Mouse (Mus musculus) liver, postnatal 0 days (tissue): ENCODE measurements at regions not wholly inside any gene's neighbourhood (a gene's known extent, or its start where the extent isn't known, plus 50 kb on each side); places are given as distances from the start of the nearest gene placed in this dataset.
A peak's percentile ranks its signal among the peaks of the same experiment; 100 is the strongest.

ENCODE experiments used
- ATAC-seq: fragments of 200-750 bp; cut with Nextera tagmentation; 2 replicates; pipeline ENCODE4 v1.8.0; 2017; ENCODE audit warnings: mild to moderate bottlenecking, moderate library complexity
- DNase-seq: peaks from one replicate; pipeline ENCODE4 v3.0.0-alpha.2; 2016
- H3K27ac ChIP-seq: fragments of 300-500 bp; sonication (generic); 2 replicates; pipeline ENCODE4 v1.5.1; 2014; ENCODE audit warnings: antibody characterized with exemption, moderate library complexity, mild to moderate bottlenecking, low read depth
- H3K27me3 ChIP-seq: fragments of 300-500 bp; sonication (generic); 2 replicates; pipeline ENCODE4 v1.6.1; 2014; ENCODE audit warnings: low read length, control low read depth, mixed read lengths; ENCODE audit not compliant: insufficient read depth
- H3K36me3 ChIP-seq: fragments of 300-500 bp; sonication (generic); replicated peaks from 2 replicates; pipeline ENCODE4 v1.6.1; 2014; ENCODE audit warnings: mild to moderate bottlenecking, control low read depth, low read length, moderate library complexity, mixed read lengths; ENCODE audit not compliant: insufficient read depth
- H3K4me1 ChIP-seq: fragments of 300-500 bp; sonication (generic); 2 replicates; pipeline ENCODE4 v1.6.1; 2014; ENCODE audit warnings: antibody characterized with exemption, mild to moderate bottlenecking, control low read depth; ENCODE audit not compliant: insufficient read depth
- H3K4me2 ChIP-seq: fragments of 300-500 bp; sonication (generic); 2 replicates; pipeline ENCODE4 v1.6.1; 2014; ENCODE audit warnings: low read depth, mild to moderate bottlenecking, low read length, moderate library complexity, mixed read lengths
- H3K4me3 ChIP-seq: fragments of 300-500 bp; sonication (generic); 2 replicates; pipeline ENCODE4 v1.5.1; 2014; ENCODE audit warnings: low read depth, low read length
- H3K9ac ChIP-seq: fragments of 300-500 bp; sonication (generic); replicated peaks from 2 replicates; pipeline ENCODE4 v1.6.1; 2014; ENCODE audit warnings: mild to moderate bottlenecking, moderate library complexity
- H3K9me3 ChIP-seq: fragments of 300-500 bp; sonication (generic); 2 replicates; pipeline ENCODE4 v1.6.1; 2016; ENCODE audit warnings: mild to moderate bottlenecking, control low read depth, low read length, mixed read lengths
- CTCF ChIP-seq: sonication (generic); IDR thresholded peaks from 2 replicates; pipeline ENCODE4 v1.5.1; 2016; ENCODE audit warnings: antibody characterized with exemption, low read depth
- EP300 ChIP-seq: IDR thresholded peaks from 2 replicates; pipeline ENCODE4 v1.6.1; 2016; ENCODE audit warnings: antibody characterized with exemption, low read depth, mild to moderate bottlenecking
- WGBS: fragments of 180-500 bp; shearing (Covaris S2); extraction: QIAGEN DNeasy Blood & Tissue Kit; methylation state at CpG from one replicate; pipeline ENCODE4 v1.1.7; 2014; ENCODE audit not compliant: insufficient replicate concordance; 5-methylcytosine and 5-hydroxymethylcytosine counted together

- Histone ChIP-seq H3K27me3 (no peaks in the 10 kb centered on the region), H3K4me1 (peaks cover 13% of the 10 kb centered on the region; the same call in 1 of the 2 replicates), H3K4me2 (no peak overlapping the region), H3K9me3 (0 out of 2 replicates have a peak, but pooled peaks cover 3% of the 10 kb centered on the region), H3K9ac (no peak overlapping the region), H3K27ac (peak overlapping the region; percentile 39; the same call in 1 of the 2 replicates), H3K4me3 (no peak overlapping the region), H3K36me3 (no peaks in the 10 kb centered on the region)
- ATAC-seq, result peak; percentile 18; the same call in 1 of the 2 replicates
- WGBS, result 51% methylated on average over 9 of the region's 9 CpGs
- TF ChIP-seq EP300, result no peak; the same call in 1 of the 2 replicates
- no peak for TF ChIP-seq CTCF
- peak; percentile 40 for DNase-seq
These were observed 98.4 kb upstream of the Galnt15 start for GRCm38 (mm10) chr14:31930367-31930766.

GRCm38 (mm10) chr14:31931971-31932370 lies 96.8 kb upstream of the Galnt15 start:
- Histone ChIP-seq H3K27ac (no peak overlapping the region), H3K4me2 (no peak overlapping the region), H3K9ac (no peak overlapping the region), H3K4me1 (peaks cover 13% of the 10 kb centered on the region; the same call in 1 of the 2 replicates), H3K4me3 (no peak overlapping the region), H3K36me3 (no peaks in the 10 kb centered on the region), H3K9me3 (no peaks in the 10 kb centered on the region), H3K27me3 (no peaks in the 10 kb centered on the region)
- TF ChIP-seq CTCF, result no peak
- TF ChIP-seq EP300, result no peak
- DNase-seq, result no peak
- 75% methylated on average over 5 of the region's 5 CpGs for WGBS
- no peak for ATAC-seq

DNA sequence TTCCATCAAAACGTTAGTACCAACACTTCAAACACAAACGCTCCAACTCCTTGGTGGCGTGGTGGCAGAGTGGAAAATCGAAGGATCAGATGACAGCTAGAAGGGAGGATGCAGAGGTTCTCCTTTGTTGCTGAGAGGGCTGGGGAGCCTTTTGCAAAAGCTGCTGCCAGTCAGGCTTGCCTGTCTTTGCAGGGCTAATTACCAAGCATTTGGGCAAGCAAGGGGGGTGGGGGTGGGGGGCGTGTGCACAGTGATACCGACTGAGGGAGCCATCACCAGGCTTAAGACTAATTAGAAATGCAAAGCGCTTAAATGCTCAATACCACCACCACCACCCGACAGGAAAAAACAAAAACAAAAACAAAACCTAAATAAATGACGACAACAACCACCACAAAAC lies 95.3 kb upstream of the Galnt15 start:
- ATAC-seq, result no peak
- Histone ChIP-seq H3K27ac (no peak overlapping the region), H3K27me3 (no peaks in the 10 kb centered on the region), H3K9ac (no peak overlapping the region), H3K36me3 (no peaks in the 10 kb centered on the region), H3K9me3 (no peaks in the 10 kb centered on the region), H3K4me2 (peak overlapping the region; percentile 61), H3K4me3 (0 out of 2 replicates have a peak overlapping the region, but pooled peaks have one; percentile 13), H3K4me1 (peaks cover 13% of the 10 kb centered on the region; the same call in 1 of the 2 replicates)
- 26% methylated on average over 9 of the region's 9 CpGs for WGBS
- DNase-seq, result no peak
- TF ChIP-seq EP300 (no peak), CTCF (no peak)

GRCm38 (mm10) chr14:31933841-31934271 lies 94.9 kb upstream of the Galnt15 start:
- DNase-seq, result no peak
- Histone ChIP-seq H3K4me2 (peak overlapping the region; percentile 61), H3K9ac (no peak overlapping the region), H3K27me3 (no peaks in the 10 kb centered on the region), H3K27ac (no peak overlapping the region), H3K4me3 (0 out of 2 replicates have a peak overlapping the region, but pooled peaks have one; percentile 13), H3K9me3 (no peaks in the 10 kb centered on the region), H3K4me1 (peaks cover 13% of the 10 kb centered on the region; the same call in 1 of the 2 replicates), H3K36me3 (no peaks in the 10 kb centered on the region)
- WGBS, result 3% methylated on average over 12 of the region's 13 CpGs
- ATAC-seq, result no peak
- TF ChIP-seq EP300, result no peak
- TF ChIP-seq CTCF, result no peak

GRCm38 (mm10) chr14:31934321-31934720 lies 94.5 kb upstream of the Galnt15 start:
- Histone ChIP-seq H3K4me2 (peak overlapping the region; percentile 61), H3K4me3 (no peak overlapping the region), H3K9me3 (no peaks in the 10 kb centered on the region), H3K36me3 (no peaks in the 10 kb centered on the region), H3K9ac (no peak overlapping the region), H3K27ac (0 out of 2 replicates have a peak overlapping the region, but pooled peaks have one; percentile 35), H3K27me3 (no peaks in the 10 kb centered on the region), H3K4me1 (peaks cover 12% of the 10 kb centered on the region; the same call in 1 of the 2 replicates)
- WGBS, result 15% methylated on average over 5 of the region's 6 CpGs
- ATAC-seq (no peak), DNase-seq (no peak)
- TF ChIP-seq EP300 (no peak), CTCF (no peak)

- Histone ChIP-seq H3K27me3 (no peaks in the 10 kb centered on the region), H3K4me2 (no peak overlapping the region), H3K9ac (no peak overlapping the region), H3K4me3 (no peak overlapping the region), H3K9me3 (no peaks in the 10 kb centered on the region), H3K4me1 (peaks cover 10% of the 10 kb centered on the region; the same call in 1 of the 2 replicates), H3K36me3 (no peaks in the 10 kb centered on the region), H3K27ac (no peak overlapping the region)
- TF ChIP-seq CTCF, result no peak
- no peak for TF ChIP-seq EP300
- ATAC-seq (no peak), DNase-seq (no peak)
- 39% methylated on average over 3 of the region's 3 CpGs for WGBS
These were observed 94.0 kb upstream of the Galnt15 start for GRCm38 (mm10) chr14:31934771-31935170.
